Mouse (Mus musculus) heart, postnatal 0 days (tissue): ENCODE measurements around the gene Bhlhe40. TPM values are rescaled to one million over a fixed set of nuclear protein-coding genes. Genes with fewer than 3 reads are reported as not detected.

Experiments
- ATAC-seq: fragments of 200-750 bp; cut with Nextera tagmentation; 2 replicates; pipeline ENCODE4 v1.8.0; 2017; ENCODE audit warnings: low read depth, moderate number of reproducible peaks, moderate library complexity; ENCODE audit not compliant: insufficient read depth
- DNase-seq: peaks from one replicate; pipeline ENCODE4 v3.0.0-alpha.2; 2016; ENCODE audit warnings: low spot score
- H3K27ac ChIP-seq: fragments of 300-500 bp; sonication (generic); 2 replicates; pipeline ENCODE4 v1.5.1; 2014; ENCODE audit warnings: low read depth, mild to moderate bottlenecking
- H3K27me3 ChIP-seq: fragments of 300-500 bp; sonication (generic); 2 replicates; pipeline ENCODE4 v1.6.1; 2014; ENCODE audit warnings: low read length, mixed read lengths; ENCODE audit not compliant: control insufficient read depth, insufficient read depth
- H3K36me3 ChIP-seq: fragments of 300-500 bp; sonication (generic); replicated peaks from 2 replicates; pipeline ENCODE4 v1.6.1; 2014; ENCODE audit warnings: low read length, mixed read lengths; ENCODE audit not compliant: control insufficient read depth, insufficient read depth
- H3K4me1 ChIP-seq: fragments of 300-500 bp; sonication (generic); 2 replicates; pipeline ENCODE4 v1.6.1; 2014; ENCODE audit warnings: antibody characterized with exemption; ENCODE audit not compliant: control insufficient read depth, insufficient read depth
- H3K4me2 ChIP-seq: fragments of 300-500 bp; sonication (generic); 2 replicates; pipeline ENCODE4 v1.6.1; 2014; ENCODE audit warnings: low read depth, mild to moderate bottlenecking, low read length, moderate library complexity
- H3K4me3 ChIP-seq: fragments of 300-500 bp; sonication (generic); 2 replicates; pipeline ENCODE4 v1.5.1; 2014; ENCODE audit warnings: low read depth, low read length
- H3K9ac ChIP-seq: fragments of 300-500 bp; sonication (generic); replicated peaks from 2 replicates; pipeline ENCODE4 v1.6.1; 2014; ENCODE audit warnings: low read depth, low read length, mixed read lengths
- H3K9me3 ChIP-seq: fragments of 300-500 bp; sonication (generic); replicated peaks from 2 replicates; pipeline ENCODE4 v1.6.1; 2016; ENCODE audit warnings: low read length; ENCODE audit not compliant: control insufficient read depth
- CTCF ChIP-seq: IDR thresholded peaks from 2 replicates; pipeline ENCODE4 v1.5.1; 2016; ENCODE audit warnings: antibody characterized with exemption, control low read depth, low read depth
- EP300 ChIP-seq: IDR thresholded peaks from 2 replicates; pipeline ENCODE4 v1.6.1; 2016; ENCODE audit warnings: antibody characterized with exemption, low read depth
- WGBS: fragments of 180-500 bp; shearing (Covaris S2); extraction: QIAGEN DNeasy Blood & Tissue Kit; methylation state at CpG from one replicate; pipeline ENCODE4 v1.1.7; 2014; 5-methylcytosine and 5-hydroxymethylcytosine counted together
- polyA plus RNA-seq: library from polyadenylated mRNA; unstranded; fragments of >200 nt; fragmentation: Nextera tagmentation; extraction: Ambion mirVana; gene quantifications from 2 replicates; pipeline ENCODE4 v1.2.1, GENCODE M21; 2015
- total RNA-seq: library from RNA; depleted of rRNA; stranded (reverse); fragments of >200 nt; gene quantifications from 2 replicates; pipeline ENCODE4 v1.2.3, GENCODE M21; 2014; ENCODE audit warnings: low replicate concordance

Gene Bhlhe40
- total and polyA plus RNA-seq, 2 experiments from 2014 or later = 11.8 to 19.7 TPM

DNA sequence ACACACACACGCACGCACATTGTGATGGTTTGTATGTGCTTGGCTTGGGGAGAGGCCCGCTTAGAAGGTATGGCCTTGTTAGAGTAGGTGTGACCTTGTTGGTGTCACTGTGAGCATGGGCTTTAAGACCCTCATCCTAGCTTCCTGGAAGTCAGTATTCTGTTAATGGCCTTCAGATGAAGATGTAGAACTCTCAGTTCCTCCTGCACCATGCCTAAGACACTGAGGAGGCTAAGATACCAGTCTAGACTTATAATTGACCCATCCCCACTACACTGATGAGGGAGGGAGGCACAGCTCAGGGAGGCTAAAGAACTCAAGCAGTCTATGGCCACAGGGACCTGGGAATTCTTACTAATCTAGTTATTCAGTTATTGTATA lies 36.4 kb downstream of the Bhlhe40 start:
- no peaks in the 10 kb centered on the region for H3K36me3 ChIP-seq
- no peak overlapping the region for H3K27ac ChIP-seq
- H3K9me3 ChIP-seq = no peaks in the 10 kb centered on the region
- DNase-seq (no peak), ATAC-seq (no peak)
- H3K4me2 ChIP-seq = no peak overlapping the region
- TF ChIP-seq CTCF = no peak
- no peak for TF ChIP-seq EP300
- WGBS = 89% methylated on average over 3 of the region's 3 CpGs
- 0 out of 2 replicates have a peak, but pooled peaks cover 4% of the 10 kb centered on the region for H3K4me1 ChIP-seq
- no peak overlapping the region for H3K9ac ChIP-seq
- H3K4me3 ChIP-seq = no peak overlapping the region
- H3K27me3 ChIP-seq = 0 out of 2 replicates have a peak, but pooled peaks cover 4% of the 10 kb centered on the region

DNA sequence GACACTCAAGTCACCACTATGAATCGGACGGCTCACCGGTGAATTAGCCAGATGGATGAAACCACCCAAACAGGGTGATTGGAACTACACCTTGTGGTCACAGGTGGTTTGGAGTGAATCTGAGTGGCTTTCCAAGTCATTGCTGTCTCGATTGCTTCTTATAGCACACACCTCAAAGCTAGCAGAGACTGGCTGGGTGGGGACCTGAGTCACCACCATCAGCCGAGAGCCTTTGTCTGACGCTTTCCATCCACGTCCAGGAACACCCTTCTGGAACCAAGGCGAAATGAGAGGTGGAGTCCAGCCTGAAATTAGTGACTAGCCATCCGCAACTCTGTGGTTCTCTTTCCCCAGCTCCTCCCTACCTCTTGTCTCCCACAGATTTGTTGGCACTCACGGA lies 36.9 kb downstream of the Bhlhe40 start:
- H3K9ac ChIP-seq = no peak overlapping the region
- no peaks in the 10 kb centered on the region for H3K36me3 ChIP-seq
- 0 out of 2 replicates have a peak, but pooled peaks cover 4% of the 10 kb centered on the region for H3K4me1 ChIP-seq
- H3K27ac ChIP-seq = no peak overlapping the region
- ATAC-seq (no peak), DNase-seq (no peak)
- no peak overlapping the region for H3K4me2 ChIP-seq
- 90% methylated on average over 10 of the region's 10 CpGs for WGBS
- 0 out of 2 replicates have a peak, but pooled peaks cover 4% of the 10 kb centered on the region for H3K27me3 ChIP-seq
- H3K9me3 ChIP-seq = no peaks in the 10 kb centered on the region
- TF ChIP-seq CTCF (no peak), EP300 (no peak)
- no peak overlapping the region for H3K4me3 ChIP-seq

DNA sequence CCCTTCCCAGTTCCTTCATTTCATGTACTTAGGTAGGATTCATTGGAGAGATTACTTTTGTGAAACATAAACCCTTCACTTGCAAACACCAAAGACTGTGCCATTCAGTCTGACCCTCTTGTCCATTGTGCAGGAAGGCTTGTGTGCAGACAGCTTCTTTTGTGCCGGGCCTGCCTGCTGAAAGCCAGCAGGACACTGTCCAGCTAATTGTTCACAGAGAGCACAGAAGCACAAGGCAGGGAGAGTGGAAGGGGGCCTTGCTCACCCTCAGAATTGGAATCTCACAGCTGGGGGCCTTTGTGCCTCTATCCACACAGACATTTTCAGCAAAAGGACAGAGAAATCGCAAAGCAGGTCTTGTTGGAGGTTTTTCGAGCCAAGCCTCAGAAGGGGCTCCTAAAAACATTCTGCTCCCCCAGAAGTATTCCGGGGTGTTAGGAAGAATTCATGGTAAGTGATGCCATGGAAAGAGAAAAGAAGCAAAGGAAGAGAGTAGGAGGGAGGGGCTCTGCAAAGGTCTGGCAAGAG lies 38.0 kb downstream of the Bhlhe40 start:
- H3K9me3 ChIP-seq = no peaks in the 10 kb centered on the region
- DNase-seq (no peak), ATAC-seq (no peak)
- no peak overlapping the region for H3K4me2 ChIP-seq
- H3K27ac ChIP-seq = no peak overlapping the region
- no peak overlapping the region for H3K4me3 ChIP-seq
- 0 out of 2 replicates have a peak, but pooled peaks cover 4% of the 10 kb centered on the region for H3K27me3 ChIP-seq
- WGBS = 72% methylated on average over 4 of the region's 4 CpGs
- 0 out of 2 replicates have a peak, but pooled peaks cover 4% of the 10 kb centered on the region for H3K4me1 ChIP-seq
- no peak overlapping the region for H3K9ac ChIP-seq
- no peak for TF ChIP-seq CTCF
- TF ChIP-seq EP300 = no peak
- H3K36me3 ChIP-seq = no peaks in the 10 kb centered on the region

DNA sequence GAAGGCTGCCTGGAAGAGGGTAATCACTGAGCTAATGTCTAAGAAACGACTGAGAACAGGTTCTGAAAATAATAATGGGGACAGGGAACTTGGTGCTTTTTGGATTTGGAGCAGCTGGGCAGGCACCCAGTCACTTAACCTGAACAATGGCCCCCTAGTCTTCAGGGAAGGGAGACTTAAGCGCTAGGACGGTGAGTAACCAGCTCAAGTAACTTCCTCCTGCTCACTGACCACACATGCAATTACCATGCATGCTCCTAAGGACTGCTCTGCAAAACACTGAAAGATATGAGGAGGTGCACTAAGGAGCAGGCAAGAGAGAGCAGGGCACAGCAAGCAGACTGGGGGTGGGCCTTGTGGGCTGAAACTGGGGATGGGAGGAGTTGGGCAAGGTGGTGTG lies 39.2 kb downstream of the Bhlhe40 start:
- Histone ChIP-seq H3K27ac (no peak overlapping the region), H3K4me3 (no peak overlapping the region), H3K9ac (no peak overlapping the region), H3K4me2 (no peak overlapping the region), H3K27me3 (0 out of 2 replicates have a peak, but pooled peaks cover 4% of the 10 kb centered on the region), H3K9me3 (no peaks in the 10 kb centered on the region), H3K4me1 (peaks cover 9% of the 10 kb centered on the region; the same call in 1 of the 2 replicates), H3K36me3 (no peaks in the 10 kb centered on the region)
- DNase-seq (no peak), ATAC-seq (no peak)
- TF ChIP-seq CTCF (no peak), EP300 (no peak)
- WGBS = 75% methylated on average over 3 of the region's 3 CpGs

DNA sequence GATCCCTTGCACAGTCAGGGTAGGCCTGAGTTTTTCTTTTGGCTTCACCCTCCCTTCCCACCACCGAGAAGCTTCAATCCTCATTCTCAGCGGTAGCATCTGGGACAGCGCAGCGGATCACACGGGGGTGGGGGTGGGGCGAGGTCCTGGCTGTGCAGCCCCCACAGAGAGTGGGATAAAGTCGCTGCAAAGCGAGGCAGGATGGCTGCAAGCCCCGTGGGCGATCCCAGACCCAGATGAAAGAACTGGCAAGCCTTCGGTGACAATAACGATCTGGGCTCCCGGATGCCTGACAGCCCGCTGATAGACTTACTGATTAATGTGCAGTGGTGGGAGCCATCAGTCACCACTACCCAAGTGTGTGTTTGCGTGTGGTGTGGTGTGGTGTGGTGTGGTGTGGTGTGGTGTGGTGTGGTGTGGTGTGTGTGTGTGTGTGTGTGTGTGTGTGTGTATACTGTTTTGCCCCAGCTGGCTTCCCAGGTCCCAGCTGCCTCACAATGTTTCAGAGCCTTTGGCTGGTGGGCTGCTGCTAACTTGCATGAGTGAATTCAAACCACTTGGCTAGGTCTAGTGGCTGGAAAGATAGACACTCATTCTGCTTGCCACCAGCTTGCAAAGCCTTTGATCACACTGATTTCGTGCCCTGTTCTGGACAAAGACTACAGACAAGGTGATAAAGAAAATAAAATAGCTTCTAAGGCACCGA lies 40.4 kb downstream of the Bhlhe40 start:
- no peaks in the 10 kb centered on the region for H3K9me3 ChIP-seq
- no peaks in the 10 kb centered on the region for H3K36me3 ChIP-seq
- 19% methylated on average over 16 of the region's 17 CpGs for WGBS
- H3K4me2 ChIP-seq = peak overlapping the region; percentile 39
- no peak overlapping the region for H3K4me3 ChIP-seq
- no peak for ATAC-seq
- H3K4me1 ChIP-seq = peaks cover 10% of the 10 kb centered on the region; the same call in 1 of the 2 replicates
- H3K9ac ChIP-seq = 0 out of 2 replicates have a peak overlapping the region, but pooled peaks have one; percentile 33
- no peak for DNase-seq
- H3K27ac ChIP-seq = no peak overlapping the region
- H3K27me3 ChIP-seq = 0 out of 2 replicates have a peak, but pooled peaks cover 4% of the 10 kb centered on the region
- TF ChIP-seq CTCF = no peak
- TF ChIP-seq EP300 = no peak
